Mouse (Mus musculus): Measurements from ENCODE around the gene Pcf11.

Pcf11 gene

GRCm38 (mm10) chr7:92669507-92670471 is at the start of gene Pcf11:
Gene Pcf11, minus strand, starts transcription at chr7:92669934.
- peak; percentile 90 to 92 for DNase-seq (ENCODE audit: low read depth in 1 of 2, low spot score in 2 of 2)

- DNase-seq (ENCODE audit: low read depth in 1 of 2, low spot score in 2 of 2) = peak; percentile 7 to 29
Measured at GRCm38 (mm10) chr7:92715055-92715454, 45.3 kb upstream of the Pcf11 start.

GRCm38 (mm10) chr7:92711593-92711992 is 41.9 kb upstream of the Pcf11 start:
- DNase-seq (ENCODE audit: low read depth in 1 of 2, low spot score in 2 of 2) = no peak

GRCm38 (mm10) chr7:92709573-92709972 is 39.8 kb upstream of the Pcf11 start:
- no peak for DNase-seq (ENCODE audit: low read depth in 1 of 2, low spot score in 2 of 2)

GRCm38 (mm10) chr7:92706711-92707110 is 37.0 kb upstream of the Pcf11 start:
- no peak for DNase-seq (ENCODE audit: low read depth in 1 of 2, low spot score in 2 of 2)

- no peak for DNase-seq (ENCODE audit: low read depth in 1 of 2, low spot score in 2 of 2)
Measured at GRCm38 (mm10) chr7:92705534-92705933, 35.8 kb upstream of the Pcf11 start.

- DNase-seq (ENCODE audit: low read depth in 1 of 2, low spot score in 2 of 2) = no peak
Measured at GRCm38 (mm10) chr7:92703661-92704060, 33.9 kb upstream of the Pcf11 start.

- DNase-seq (ENCODE audit: low read depth in 1 of 2, low spot score in 2 of 2) = no peak
Measured at GRCm38 (mm10) chr7:92698770-92699169, 29.0 kb upstream of the Pcf11 start.

- no peak for DNase-seq (ENCODE audit: low read depth in 1 of 2, low spot score in 2 of 2)
Measured at GRCm38 (mm10) chr7:92696395-92696794, 26.7 kb upstream of the Pcf11 start.

- no peak for DNase-seq (ENCODE audit: low read depth in 1 of 2, low spot score in 2 of 2)
Measured at GRCm38 (mm10) chr7:92689101-92689500, 19.4 kb upstream of the Pcf11 start.

GRCm38 (mm10) chr7:92688299-92688669 is 18.6 kb upstream of the Pcf11 start:
- DNase-seq (ENCODE audit: low read depth in 1 of 2, low spot score in 2 of 2) = no peak

- DNase-seq (ENCODE audit: low read depth in 1 of 2, low spot score in 2 of 2) = no peak
Measured at GRCm38 (mm10) chr7:92687556-92688298, 18.0 kb upstream of the Pcf11 start.

GRCm38 (mm10) chr7:92677346-92677745 is 7.6 kb upstream of the Pcf11 start:
- DNase-seq (ENCODE audit: low read depth in 1 of 2, low spot score in 2 of 2) = no peak

GRCm38 (mm10) chr7:92675131-92675530 is 5.4 kb upstream of the Pcf11 start:
- DNase-seq (ENCODE audit: low read depth in 1 of 2, low spot score in 2 of 2) = no peak

GRCm38 (mm10) chr7:92668791-92669506 is 785 bp downstream of the Pcf11 start:
- DNase-seq (ENCODE audit: low read depth in 1 of 2, low spot score in 2 of 2) = peak in 1 of 2 experiments; percentile 63

GRCm38 (mm10) chr7:92666274-92666820 is 3.4 kb downstream of the Pcf11 start:
- DNase-seq (ENCODE audit: low read depth in 1 of 2, low spot score in 2 of 2) = no peak

- no peak for DNase-seq (ENCODE audit: low read depth in 1 of 2, low spot score in 2 of 2)
Measured at GRCm38 (mm10) chr7:92658050-92658449, 11.7 kb downstream of the Pcf11 start.

- no peak for DNase-seq (ENCODE audit: low read depth in 1 of 2, low spot score in 2 of 2)
Measured at GRCm38 (mm10) chr7:92656386-92656785, 13.3 kb downstream of the Pcf11 start.

GRCm38 (mm10) chr7:92653329-92653728 is 16.4 kb downstream of the Pcf11 start:
- DNase-seq (ENCODE audit: low read depth in 1 of 2, low spot score in 2 of 2) = no peak

GRCm38 (mm10) chr7:92647790-92648189 is 21.9 kb downstream of the Pcf11 start:
- no peak for DNase-seq (ENCODE audit: low read depth in 1 of 2, low spot score in 2 of 2)

GRCm38 (mm10) chr7:92642358-92642757 is 27.4 kb downstream of the Pcf11 start:
- DNase-seq (ENCODE audit: low read depth in 1 of 2, low spot score in 2 of 2) = no peak

All from monocyte, adult 2 months (primary cell).